Mouse (Mus musculus): Measurements from ENCODE around the gene Them7. TPM values are rescaled to one million over a fixed set of nuclear protein-coding genes. Genes with fewer than 3 reads are reported as not detected.

Gene Them7
- not detected in 3 replicates for total RNA-seq (2017)

- no peak for ATAC-seq (replicated peaks; ENCODE audit: insufficient number of reproducible peaks, low FRiP score, low TSS enrichment, poor library complexity, severe bottlenecking)
Measured at GRCm38 (mm10) chr2:105224134-105224986, at the start of gene Them7. Gene Them7 (plus strand): TSS chr2:105224320.

GRCm38 (mm10) chr2:105178871-105179270 lies 45.2 kb upstream of the Them7 start:
- ATAC-seq (replicated peaks; ENCODE audit: insufficient number of reproducible peaks, low FRiP score, low TSS enrichment, poor library complexity, severe bottlenecking) = no peak

- ATAC-seq (replicated peaks; ENCODE audit: insufficient number of reproducible peaks, low FRiP score, low TSS enrichment, poor library complexity, severe bottlenecking) = no peak
Measured at GRCm38 (mm10) chr2:105182501-105182900, 41.6 kb upstream of the Them7 start.

- no peak for ATAC-seq (replicated peaks; ENCODE audit: insufficient number of reproducible peaks, low FRiP score, low TSS enrichment, poor library complexity, severe bottlenecking)
Measured at GRCm38 (mm10) chr2:105185140-105185539, 39.0 kb upstream of the Them7 start.

- no peak for ATAC-seq (replicated peaks; ENCODE audit: insufficient number of reproducible peaks, low FRiP score, low TSS enrichment, poor library complexity, severe bottlenecking)
Measured at GRCm38 (mm10) chr2:105185768-105186529, 38.2 kb upstream of the Them7 start.

GRCm38 (mm10) chr2:105186591-105186990 lies 37.5 kb upstream of the Them7 start:
- ATAC-seq (replicated peaks; ENCODE audit: insufficient number of reproducible peaks, low FRiP score, low TSS enrichment, poor library complexity, severe bottlenecking) = no peak

GRCm38 (mm10) chr2:105188182-105188581 lies 35.9 kb upstream of the Them7 start:
- 0 out of 2 replicates have a peak, but pooled peaks have one; percentile 13 for ATAC-seq (replicated peaks; ENCODE audit: insufficient number of reproducible peaks, low FRiP score, low TSS enrichment, poor library complexity, severe bottlenecking)

GRCm38 (mm10) chr2:105189352-105189751 lies 34.8 kb upstream of the Them7 start:
- no peak for ATAC-seq (replicated peaks; ENCODE audit: insufficient number of reproducible peaks, low FRiP score, low TSS enrichment, poor library complexity, severe bottlenecking)

GRCm38 (mm10) chr2:105200152-105200551 lies 24.0 kb upstream of the Them7 start:
- ATAC-seq (replicated peaks; ENCODE audit: insufficient number of reproducible peaks, low FRiP score, low TSS enrichment, poor library complexity, severe bottlenecking) = no peak

GRCm38 (mm10) chr2:105206563-105207174 lies 17.5 kb upstream of the Them7 start:
- no peak for ATAC-seq (replicated peaks; ENCODE audit: insufficient number of reproducible peaks, low FRiP score, low TSS enrichment, poor library complexity, severe bottlenecking)

GRCm38 (mm10) chr2:105212839-105213238 lies 11.3 kb upstream of the Them7 start:
- no peak for ATAC-seq (replicated peaks; ENCODE audit: insufficient number of reproducible peaks, low FRiP score, low TSS enrichment, poor library complexity, severe bottlenecking)

- no peak for ATAC-seq (replicated peaks; ENCODE audit: insufficient number of reproducible peaks, low FRiP score, low TSS enrichment, poor library complexity, severe bottlenecking)
Measured at GRCm38 (mm10) chr2:105215914-105216313, 8.2 kb upstream of the Them7 start.

- no peak for ATAC-seq (replicated peaks; ENCODE audit: insufficient number of reproducible peaks, low FRiP score, low TSS enrichment, poor library complexity, severe bottlenecking)
Measured at GRCm38 (mm10) chr2:105219229-105219628, 4.9 kb upstream of the Them7 start.

- no peak for ATAC-seq (replicated peaks; ENCODE audit: insufficient number of reproducible peaks, low FRiP score, low TSS enrichment, poor library complexity, severe bottlenecking)
Measured at GRCm38 (mm10) chr2:105219664-105220063, 4.5 kb upstream of the Them7 start.

- ATAC-seq (replicated peaks; ENCODE audit: insufficient number of reproducible peaks, low FRiP score, low TSS enrichment, poor library complexity, severe bottlenecking) = no peak
Measured at GRCm38 (mm10) chr2:105220738-105221303, 3.3 kb upstream of the Them7 start.

GRCm38 (mm10) chr2:105223606-105224005 lies 514 bp upstream of the Them7 start:
- ATAC-seq (replicated peaks; ENCODE audit: insufficient number of reproducible peaks, low FRiP score, low TSS enrichment, poor library complexity, severe bottlenecking) = no peak

- no peak for ATAC-seq (replicated peaks; ENCODE audit: insufficient number of reproducible peaks, low FRiP score, low TSS enrichment, poor library complexity, severe bottlenecking)
Measured at GRCm38 (mm10) chr2:105224987-105225375, 861 bp downstream of the Them7 start.

GRCm38 (mm10) chr2:105226297-105226958 lies 2.3 kb downstream of the Them7 start:
- no peak for ATAC-seq (replicated peaks; ENCODE audit: insufficient number of reproducible peaks, low FRiP score, low TSS enrichment, poor library complexity, severe bottlenecking)

- no peak for ATAC-seq (replicated peaks; ENCODE audit: insufficient number of reproducible peaks, low FRiP score, low TSS enrichment, poor library complexity, severe bottlenecking)
Measured at GRCm38 (mm10) chr2:105228416-105228815, 4.3 kb downstream of the Them7 start.

All from monocyte, adult 5-6 weeks (primary cell).